Mouse (Mus musculus): ENCODE data around the gene Rasgrf2. TPM values are rescaled to one million over a fixed set of nuclear protein-coding genes. Genes with fewer than 3 reads are reported as not detected.

Gene Rasgrf2
- polyA plus RNA-seq (2017; shearing (Covaris generic)) = 3.6 TPM

DNA sequence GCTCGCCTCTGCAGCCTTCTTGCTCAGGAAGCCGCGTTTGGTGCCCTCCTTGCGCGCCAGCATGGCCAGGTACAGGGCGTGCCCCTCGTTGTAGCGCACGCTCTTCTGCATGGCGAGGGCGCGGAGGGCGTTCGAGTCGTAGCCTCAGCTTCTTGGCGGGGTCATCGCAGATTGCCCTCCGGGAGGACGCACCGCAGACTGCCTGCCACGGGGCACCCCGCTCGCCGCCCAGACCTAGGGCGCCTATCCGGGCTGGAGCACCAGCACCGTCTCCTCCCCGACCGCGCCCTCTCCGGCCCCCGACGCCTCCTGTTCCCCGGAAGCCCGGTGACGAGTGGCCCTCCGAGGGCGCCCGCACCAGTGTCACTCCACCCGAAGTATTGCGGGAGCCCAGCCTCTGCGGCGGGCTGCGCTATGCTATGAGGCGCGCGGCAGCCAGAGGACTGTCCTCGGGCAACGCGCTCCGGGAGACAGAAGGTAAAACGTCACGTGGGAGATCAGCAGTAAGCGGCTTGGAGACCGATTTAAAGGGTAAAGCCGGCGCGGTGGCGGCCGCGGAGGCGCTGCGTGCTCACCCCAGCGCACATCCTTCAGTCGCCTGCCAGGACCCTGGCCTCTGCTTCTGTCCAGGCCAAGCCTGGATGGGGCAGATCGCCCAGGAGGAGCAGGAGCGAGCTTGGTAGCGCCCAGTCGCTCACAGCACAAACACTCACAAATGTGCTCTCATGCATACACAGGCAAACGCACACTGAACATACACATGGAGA is at the start of gene Rasgrf2:
TSS of gene Rasgrf2 (minus strand) at position 273 of the 767 bp plus-strand sequence.

DNA sequence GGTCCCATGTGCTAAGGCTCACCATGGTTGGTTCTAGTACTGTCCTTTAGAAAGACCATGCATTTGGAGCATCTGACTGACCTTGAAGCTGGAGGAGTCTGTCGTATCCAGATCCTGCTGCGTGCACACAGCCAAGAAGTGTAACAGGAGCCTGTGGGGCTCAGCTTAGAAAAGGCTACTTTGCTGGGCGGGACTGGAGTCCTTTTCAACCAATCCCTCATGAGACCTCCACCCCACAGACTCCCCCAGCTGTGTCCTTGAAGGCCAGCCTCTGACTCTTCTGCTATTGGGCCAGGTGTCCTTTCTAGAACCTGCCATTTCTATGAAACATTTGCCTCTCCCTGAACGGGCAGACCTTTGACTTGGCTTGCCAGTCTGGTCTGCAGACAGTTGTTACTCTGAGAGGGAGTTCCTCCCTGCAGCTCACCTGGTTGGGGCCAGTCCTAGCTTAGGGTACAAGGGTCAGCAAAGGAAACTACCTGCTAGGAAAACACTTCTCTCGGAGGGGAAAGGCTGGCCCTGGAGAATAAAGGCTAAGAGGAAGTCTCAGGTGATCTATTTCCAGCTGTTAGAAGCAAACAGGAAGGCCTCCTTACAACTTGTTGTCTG is 254.6 kb downstream of the Rasgrf2 start, which contains the start of gene Ckmt2:
TSS of gene Ckmt2 (minus strand) at position 145 of the 609 bp plus-strand sequence.

Other genes with a start within 250 kb of the Rasgrf2 start
- gene Gm20379, start 174.3 kb upstream of the Rasgrf2 start, polyA plus RNA-seq (2017; shearing (Covaris generic)) = 1.2 TPM
- 3.7 TPM for gene Dhfr, start 223.1 kb upstream of the Rasgrf2 start, polyA plus RNA-seq (2017; shearing (Covaris generic))
- gene Msh3, start 223.3 kb upstream of the Rasgrf2 start, polyA plus RNA-seq (2017; shearing (Covaris generic)) = 41.3 TPM